Mouse (Mus musculus): Measurements from ENCODE around the gene Nav1. TPM values are rescaled to one million over a fixed set of nuclear protein-coding genes. Genes with fewer than 3 reads are reported as not detected.

The Nav1 gene
- polyA plus RNA-seq (2015; fragmentation: Nextera tagmentation; extraction: Ambion mirVana) = 48.8 and 50.1 TPM in 2 replicates

- Histone ChIP-seq H3K9ac (ENCODE audit: low read depth, low read length) (no peak within 1 kb of the TSS), H3K27me3 (replicated peaks; ENCODE audit: control insufficient read depth, insufficient read depth, low read length) (no peaks in the 10 kb centered on the region), H3K27ac (ENCODE audit: low read depth, low read length) (no peak within 1 kb of the TSS), H3K36me3 (ENCODE audit: control insufficient read depth, insufficient read depth, low read length) (no peaks in the 10 kb centered on the region), H3K4me2 (ENCODE audit: low read length) (no peak within 1 kb of the TSS), H3K4me1 (ENCODE audit: control insufficient read depth, insufficient read depth, low read depth, low read length) (peaks cover 9% of the 10 kb centered on the region; the same call in 1 of the 2 replicates), H3K4me3 (ENCODE audit: low read length) (no peak within 1 kb of the TSS), H3K9me3 (ENCODE audit: control insufficient read depth, low read length) (no peaks in the 10 kb centered on the region)
- WGBS = 60% methylated on average over 7 of the region's 7 CpGs
- ATAC-seq = no peak
These were observed at the start of gene Nav1 for GRCm38 (mm10) chr1:135607019-135607418. Gene Nav1, minus strand, starts transcription at chr1:135607295.

GRCm38 (mm10) chr1:135653909-135654308, 46.8 kb upstream of the Nav1 start:
- peaks cover under 1% of the 10 kb centered on the region for H3K4me1 ChIP-seq (ENCODE audit: control insufficient read depth, insufficient read depth, low read depth, low read length)
- no peak for ATAC-seq
- 81% methylated on average over 6 of the region's 6 CpGs for WGBS
- no peak overlapping the region for H3K9ac ChIP-seq (ENCODE audit: low read depth, low read length)
- peaks cover 8% of the 10 kb centered on the region for H3K9me3 ChIP-seq (ENCODE audit: control insufficient read depth, low read length)
- H3K4me2 ChIP-seq (ENCODE audit: low read length) = no peak overlapping the region
- H3K27me3 ChIP-seq (replicated peaks; ENCODE audit: control insufficient read depth, insufficient read depth, low read length) = no peaks in the 10 kb centered on the region
- H3K4me3 ChIP-seq (ENCODE audit: low read length) = no peak overlapping the region
- H3K27ac ChIP-seq (ENCODE audit: low read depth, low read length) = no peak overlapping the region
- H3K36me3 ChIP-seq (ENCODE audit: control insufficient read depth, insufficient read depth, low read length) = no peaks in the 10 kb centered on the region

- H3K4me2 ChIP-seq (ENCODE audit: low read length) = no peak overlapping the region
- no peaks in the 10 kb centered on the region for H3K9me3 ChIP-seq (ENCODE audit: control insufficient read depth, low read length)
- WGBS = 52% methylated on average over 8 of the region's 8 CpGs
- peak overlapping the region; percentile 43 for H3K9ac ChIP-seq (ENCODE audit: low read depth, low read length)
- no peak overlapping the region for H3K4me3 ChIP-seq (ENCODE audit: low read length)
- peak; percentile 86 for ATAC-seq
- H3K27ac ChIP-seq (ENCODE audit: low read depth, low read length) = peak overlapping the region; percentile 61; the same call in 1 of the 2 replicates
- no peaks in the 10 kb centered on the region for H3K36me3 ChIP-seq (ENCODE audit: control insufficient read depth, insufficient read depth, low read length)
- H3K4me1 ChIP-seq (ENCODE audit: control insufficient read depth, insufficient read depth, low read depth, low read length) = peaks cover 15% of the 10 kb centered on the region
- no peaks in the 10 kb centered on the region for H3K27me3 ChIP-seq (replicated peaks; ENCODE audit: control insufficient read depth, insufficient read depth, low read length)
These were observed 38.5 kb upstream of the Nav1 start for GRCm38 (mm10) chr1:135645459-135646195.

- no peaks in the 10 kb centered on the region for H3K27me3 ChIP-seq (replicated peaks; ENCODE audit: control insufficient read depth, insufficient read depth, low read length)
- H3K4me3 ChIP-seq (ENCODE audit: low read length) = no peak overlapping the region
- H3K9ac ChIP-seq (ENCODE audit: low read depth, low read length) = no peak overlapping the region
- no peak for ATAC-seq
- no peaks in the 10 kb centered on the region for H3K9me3 ChIP-seq (ENCODE audit: control insufficient read depth, low read length)
- peaks cover 15% of the 10 kb centered on the region for H3K4me1 ChIP-seq (ENCODE audit: control insufficient read depth, insufficient read depth, low read depth, low read length)
- no peak overlapping the region for H3K27ac ChIP-seq (ENCODE audit: low read depth, low read length)
- H3K36me3 ChIP-seq (ENCODE audit: control insufficient read depth, insufficient read depth, low read length) = no peaks in the 10 kb centered on the region
- no peak overlapping the region for H3K4me2 ChIP-seq (ENCODE audit: low read length)
- WGBS = 55% methylated on average over 5 of the region's 5 CpGs
These were observed 37.0 kb upstream of the Nav1 start for GRCm38 (mm10) chr1:135644110-135644509.

GRCm38 (mm10) chr1:135643691-135644090, 36.6 kb upstream of the Nav1 start:
- H3K27ac ChIP-seq (ENCODE audit: low read depth, low read length) = no peak overlapping the region
- no peaks in the 10 kb centered on the region for H3K36me3 ChIP-seq (ENCODE audit: control insufficient read depth, insufficient read depth, low read length)
- H3K9me3 ChIP-seq (ENCODE audit: control insufficient read depth, low read length) = no peaks in the 10 kb centered on the region
- no peaks in the 10 kb centered on the region for H3K27me3 ChIP-seq (replicated peaks; ENCODE audit: control insufficient read depth, insufficient read depth, low read length)
- H3K4me1 ChIP-seq (ENCODE audit: control insufficient read depth, insufficient read depth, low read depth, low read length) = peaks cover 15% of the 10 kb centered on the region
- no peak overlapping the region for H3K4me3 ChIP-seq (ENCODE audit: low read length)
- 73% methylated on average over 3 of the region's 3 CpGs for WGBS
- H3K9ac ChIP-seq (ENCODE audit: low read depth, low read length) = no peak overlapping the region
- ATAC-seq = no peak
- no peak overlapping the region for H3K4me2 ChIP-seq (ENCODE audit: low read length)

- H3K9me3 ChIP-seq (ENCODE audit: control insufficient read depth, low read length) = no peaks in the 10 kb centered on the region
- H3K9ac ChIP-seq (ENCODE audit: low read depth, low read length) = no peak overlapping the region
- no peaks in the 10 kb centered on the region for H3K27me3 ChIP-seq (replicated peaks; ENCODE audit: control insufficient read depth, insufficient read depth, low read length)
- no peaks in the 10 kb centered on the region for H3K36me3 ChIP-seq (ENCODE audit: control insufficient read depth, insufficient read depth, low read length)
- H3K27ac ChIP-seq (ENCODE audit: low read depth, low read length) = no peak overlapping the region
- no peak for ATAC-seq
- 90% methylated on average over 7 of the region's 7 CpGs for WGBS
- H3K4me1 ChIP-seq (ENCODE audit: control insufficient read depth, insufficient read depth, low read depth, low read length) = peaks cover 18% of the 10 kb centered on the region
- no peak overlapping the region for H3K4me2 ChIP-seq (ENCODE audit: low read length)
- H3K4me3 ChIP-seq (ENCODE audit: low read length) = no peak overlapping the region
These were observed 32.8 kb upstream of the Nav1 start for GRCm38 (mm10) chr1:135639853-135640252.

- Histone ChIP-seq H3K27me3 (replicated peaks; ENCODE audit: control insufficient read depth, insufficient read depth, low read length) (no peaks in the 10 kb centered on the region), H3K4me1 (ENCODE audit: control insufficient read depth, insufficient read depth, low read depth, low read length) (peaks cover 16% of the 10 kb centered on the region), H3K9ac (ENCODE audit: low read depth, low read length) (no peak overlapping the region), H3K4me2 (ENCODE audit: low read length) (no peak overlapping the region), H3K9me3 (ENCODE audit: control insufficient read depth, low read length) (no peaks in the 10 kb centered on the region), H3K4me3 (ENCODE audit: low read length) (no peak overlapping the region), H3K27ac (ENCODE audit: low read depth, low read length) (no peak overlapping the region), H3K36me3 (ENCODE audit: control insufficient read depth, insufficient read depth, low read length) (no peaks in the 10 kb centered on the region)
- WGBS = 90% methylated on average over 1 of the region's 1 CpGs
- ATAC-seq = no peak
These were observed 32.0 kb upstream of the Nav1 start for GRCm38 (mm10) chr1:135639093-135639492.

GRCm38 (mm10) chr1:135637574-135638008, 30.5 kb upstream of the Nav1 start:
- Histone ChIP-seq H3K27ac (ENCODE audit: low read depth, low read length) (no peak overlapping the region), H3K4me2 (ENCODE audit: low read length) (no peak overlapping the region), H3K36me3 (ENCODE audit: control insufficient read depth, insufficient read depth, low read length) (no peaks in the 10 kb centered on the region), H3K27me3 (replicated peaks; ENCODE audit: control insufficient read depth, insufficient read depth, low read length) (no peaks in the 10 kb centered on the region), H3K9ac (ENCODE audit: low read depth, low read length) (no peak overlapping the region), H3K4me1 (ENCODE audit: control insufficient read depth, insufficient read depth, low read depth, low read length) (peaks cover 14% of the 10 kb centered on the region), H3K4me3 (ENCODE audit: low read length) (no peak overlapping the region), H3K9me3 (ENCODE audit: control insufficient read depth, low read length) (no peaks in the 10 kb centered on the region)
- ATAC-seq = peak; percentile 57
- 14% methylated on average over 3 of the region's 3 CpGs for WGBS

GRCm38 (mm10) chr1:135636111-135636511, 29.0 kb upstream of the Nav1 start:
- no peak for ATAC-seq
- Histone ChIP-seq H3K4me2 (ENCODE audit: low read length) (no peak overlapping the region), H3K9me3 (ENCODE audit: control insufficient read depth, low read length) (no peaks in the 10 kb centered on the region), H3K36me3 (ENCODE audit: control insufficient read depth, insufficient read depth, low read length) (no peaks in the 10 kb centered on the region), H3K4me3 (ENCODE audit: low read length) (no peak overlapping the region), H3K27me3 (replicated peaks; ENCODE audit: control insufficient read depth, insufficient read depth, low read length) (no peaks in the 10 kb centered on the region), H3K9ac (ENCODE audit: low read depth, low read length) (no peak overlapping the region), H3K27ac (ENCODE audit: low read depth, low read length) (no peak overlapping the region), H3K4me1 (ENCODE audit: control insufficient read depth, insufficient read depth, low read depth, low read length) (peaks cover 14% of the 10 kb centered on the region)
- 32% methylated on average over 6 of the region's 6 CpGs for whole genome bisulfite sequencing
